Mouse (Mus musculus) liver, embryonic 14.5 days (tissue): ENCODE results near the gene Pde11a.

Source experiments
- CTCF ChIP-seq: IDR thresholded peaks from 2 replicates; pipeline ENCODE4 v1.5.1; 2016; ENCODE audit warnings: antibody characterized with exemption, low read depth, control low read depth
- EP300 ChIP-seq: IDR thresholded peaks from 2 replicates; pipeline ENCODE4 v1.6.1; 2016; ENCODE audit warnings: antibody characterized with exemption, low read depth

GRCm38 (mm10) chr2:76016890-76017289 is 321.7 kb downstream of the Pde11a start:
- TF ChIP-seq EP300 (no peak), CTCF (no peak)
